Mouse (Mus musculus) testis, adult 2 months (tissue): Measurements from ENCODE around the gene Mapkbp1.

Experiments used
- CTCF ChIP-seq: fragments of 200-500 bp; IDR thresholded peaks from 2 replicates; pipeline ENCODE4 v1.5.1; 2012; ENCODE audit warnings: low read depth, mild to moderate bottlenecking, inconsistent platforms, low read length, moderate library complexity; ENCODE audit not compliant: control insufficient read depth, insufficient read depth, insufficient replicate concordance
- POLR2A ChIP-seq: fragments of 200-500 bp; IDR thresholded peaks from 2 replicates; pipeline ENCODE4 v1.6.1; 2012; ENCODE audit warnings: low read depth, mild to moderate bottlenecking, inconsistent platforms, low read length, moderate library complexity; ENCODE audit not compliant: control insufficient read depth

GRCm38 (mm10) chr2:119990881-119991280, 18.4 kb downstream of the Mapkbp1 start:
- TF ChIP-seq CTCF, result no peak
- no peak for TF ChIP-seq POLR2A
